Mouse (Mus musculus) bone marrow, adult 2 months (tissue): ENCODE data around the gene Trim31. TPM values are rescaled to one million over a fixed set of nuclear protein-coding genes. Genes with fewer than 3 reads are reported as not detected.

Experiments used
- H3K27ac ChIP-seq: fragments of 200-500 bp; 2 replicates; pipeline ENCODE4 v1.5.1; 2012; ENCODE audit warnings: low read depth, mild to moderate bottlenecking, control low read depth, inconsistent platforms, low read length; ENCODE audit not compliant: control insufficient read depth, poor library complexity, insufficient read depth
- H3K4me1 ChIP-seq: fragments of 200-500 bp; 2 replicates; pipeline ENCODE4 v1.6.1; 2011; ENCODE audit warnings: low read length; ENCODE audit not compliant: control insufficient read depth, insufficient read depth
- H3K4me3 ChIP-seq: fragments of 200-500 bp; replicated peaks from 2 replicates; pipeline ENCODE3; 2011; ENCODE audit warnings: mild to moderate bottlenecking, low read depth, low read length, control low read depth; ENCODE audit not compliant: control insufficient read depth
- CTCF ChIP-seq: fragments of 200-500 bp; IDR thresholded peaks from 2 replicates; pipeline ENCODE4 v1.5.1; 2011; ENCODE audit warnings: low read length, control low read depth; ENCODE audit not compliant: control insufficient read depth, insufficient read depth
- POLR2A ChIP-seq: fragments of 200-500 bp; IDR thresholded peaks from 2 replicates; pipeline ENCODE4 v1.6.1; 2011; ENCODE audit warnings: low read depth, mild to moderate bottlenecking, control low read depth, low read length, borderline replicate concordance; ENCODE audit not compliant: control insufficient read depth
- WGBS: fragments of 180-500 bp; shearing (Covaris S2); methylation state at CpG from one replicate; pipeline ENCODE4 v1.1.7; 2018; 5-methylcytosine and 5-hydroxymethylcytosine counted together
- polyA plus RNA-seq: library from polyadenylated mRNA; stranded (reverse); fragments of >200 nt; gene quantifications from 2 replicates; pipeline ENCODE4 v1.2.4, GENCODE M21; 2011; ENCODE audit warnings: low replicate concordance; ENCODE audit not compliant: missing spikeins, insufficient read depth, insufficient read length

Gene Trim31
- polyA plus RNA-seq, 1 experiment = not detected

- TF ChIP-seq POLR2A = no peak
- no peak for TF ChIP-seq CTCF
- Histone ChIP-seq H3K4me1 (no peaks in the 10 kb centered on the region), H3K4me3 (no peak overlapping the region), H3K27ac (no peak overlapping the region)
- 76% methylated on average over 10 of the region's 10 CpGs for WGBS
Measured at GRCm38 (mm10) chr17:36927496-36928120, 29.7 kb downstream of the Trim31 start.

DNA sequence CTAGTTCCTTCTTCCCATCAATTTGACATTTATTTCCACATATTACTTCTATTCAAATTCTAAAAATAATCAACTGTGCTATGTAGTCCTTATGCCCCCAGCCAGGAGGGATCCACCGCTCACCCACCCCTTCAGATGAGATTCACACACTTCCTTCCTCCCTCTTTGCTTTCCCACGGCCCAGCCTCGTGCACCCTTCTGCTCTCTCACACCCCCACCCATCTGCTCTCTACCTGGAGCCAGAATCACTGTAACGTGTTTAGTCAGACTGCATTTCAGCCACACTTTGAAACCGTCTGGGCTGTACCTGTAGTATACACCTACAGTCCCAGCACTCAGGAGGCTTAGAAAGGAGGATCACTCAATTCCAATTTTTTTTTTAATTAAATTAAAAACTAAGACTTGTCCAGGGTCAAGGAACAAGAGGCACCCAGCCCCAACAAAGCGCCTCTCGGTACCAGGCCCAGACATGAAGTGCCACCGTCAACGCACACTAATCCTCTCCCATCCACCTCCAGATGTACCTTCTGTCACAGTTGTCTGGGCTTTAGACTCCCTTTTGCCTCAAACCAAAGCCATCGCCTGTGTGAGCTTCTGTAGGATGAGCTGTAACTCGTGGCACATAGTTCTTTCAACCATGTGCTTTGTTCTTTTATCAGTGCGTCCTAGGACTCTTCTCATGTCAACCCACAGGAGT lies 31.5 kb downstream of the Trim31 start:
- Histone ChIP-seq H3K4me1 (no peaks in the 10 kb centered on the region), H3K4me3 (no peak overlapping the region), H3K27ac (no peak overlapping the region)
- TF ChIP-seq CTCF (no peak), POLR2A (no peak)
- 65% methylated on average over 12 of the region's 12 CpGs for WGBS

GRCm38 (mm10) chr17:36930233-36930632 lies 32.3 kb downstream of the Trim31 start:
- Histone ChIP-seq H3K4me1 (no peaks in the 10 kb centered on the region), H3K4me3 (no peak overlapping the region), H3K27ac (no peak overlapping the region)
- TF ChIP-seq CTCF (no peak), POLR2A (no peak)
- WGBS = 67% methylated on average over 6 of the region's 6 CpGs

DNA sequence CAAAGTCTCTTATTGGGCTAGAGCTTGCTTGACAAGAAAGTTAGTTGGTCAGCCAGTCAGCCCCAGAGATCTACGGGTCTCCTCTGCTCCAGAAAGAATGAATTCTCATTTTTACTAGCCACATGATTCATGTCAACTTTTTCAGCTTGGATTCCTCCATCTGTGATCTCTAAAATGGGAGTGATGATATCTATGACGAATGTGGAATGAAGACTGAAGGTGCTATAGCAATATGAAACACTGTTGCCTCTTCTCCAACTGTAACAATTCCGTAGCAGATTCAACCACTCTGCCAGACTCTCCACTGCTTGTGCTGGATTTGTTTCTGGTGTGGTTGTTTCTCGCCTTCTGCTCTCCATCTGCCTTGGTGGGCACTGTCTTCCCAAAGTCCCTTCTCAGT lies 33.2 kb downstream of the Trim31 start:
- Histone ChIP-seq H3K4me1 (no peaks in the 10 kb centered on the region), H3K27ac (no peak overlapping the region), H3K4me3 (no peak overlapping the region)
- TF ChIP-seq POLR2A (no peak), CTCF (no peak)
- 78% methylated on average over 4 of the region's 4 CpGs for WGBS

GRCm38 (mm10) chr17:36931806-36932205 lies 33.9 kb downstream of the Trim31 start:
- Histone ChIP-seq H3K27ac (no peak overlapping the region), H3K4me3 (no peak overlapping the region), H3K4me1 (no peaks in the 10 kb centered on the region)
- whole genome bisulfite sequencing = 36% methylated on average over 2 of the region's 2 CpGs
- TF ChIP-seq CTCF (no peak), POLR2A (no peak)

GRCm38 (mm10) chr17:36938056-36938455 lies 40.1 kb downstream of the Trim31 start:
- WGBS = 74% methylated on average over 2 of the region's 2 CpGs
- H3K4me3 ChIP-seq = no peak overlapping the region
- H3K27ac ChIP-seq = no peak overlapping the region
- TF ChIP-seq POLR2A (no peak), CTCF (no peak)
- no peaks in the 10 kb centered on the region for H3K4me1 ChIP-seq

DNA sequence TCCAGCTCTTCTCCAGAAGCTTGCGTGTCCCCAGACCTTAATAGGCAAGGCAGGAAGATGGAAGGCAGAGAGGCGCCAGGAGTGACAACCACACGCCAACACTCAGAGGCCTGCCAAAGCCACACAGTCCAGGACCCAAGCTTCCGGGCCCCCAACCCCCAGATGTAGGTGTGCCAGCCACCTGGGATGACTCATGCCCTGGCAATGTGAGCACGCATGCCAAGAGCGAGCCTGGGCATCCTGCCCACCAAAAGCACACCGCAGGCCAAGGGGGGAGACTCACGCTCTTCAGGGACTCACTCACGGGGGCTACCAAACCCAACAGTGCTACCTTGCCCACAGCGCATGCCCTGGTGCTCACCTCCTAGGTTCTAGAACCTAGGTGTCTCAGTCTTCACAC lies 44.5 kb downstream of the Trim31 start:
- 3% methylated on average over 10 of the region's 10 CpGs for WGBS
- Histone ChIP-seq H3K4me3 (no peak overlapping the region), H3K4me1 (no peaks in the 10 kb centered on the region), H3K27ac (no peak overlapping the region)
- no peak for TF ChIP-seq POLR2A
- no peak for TF ChIP-seq CTCF

DNA sequence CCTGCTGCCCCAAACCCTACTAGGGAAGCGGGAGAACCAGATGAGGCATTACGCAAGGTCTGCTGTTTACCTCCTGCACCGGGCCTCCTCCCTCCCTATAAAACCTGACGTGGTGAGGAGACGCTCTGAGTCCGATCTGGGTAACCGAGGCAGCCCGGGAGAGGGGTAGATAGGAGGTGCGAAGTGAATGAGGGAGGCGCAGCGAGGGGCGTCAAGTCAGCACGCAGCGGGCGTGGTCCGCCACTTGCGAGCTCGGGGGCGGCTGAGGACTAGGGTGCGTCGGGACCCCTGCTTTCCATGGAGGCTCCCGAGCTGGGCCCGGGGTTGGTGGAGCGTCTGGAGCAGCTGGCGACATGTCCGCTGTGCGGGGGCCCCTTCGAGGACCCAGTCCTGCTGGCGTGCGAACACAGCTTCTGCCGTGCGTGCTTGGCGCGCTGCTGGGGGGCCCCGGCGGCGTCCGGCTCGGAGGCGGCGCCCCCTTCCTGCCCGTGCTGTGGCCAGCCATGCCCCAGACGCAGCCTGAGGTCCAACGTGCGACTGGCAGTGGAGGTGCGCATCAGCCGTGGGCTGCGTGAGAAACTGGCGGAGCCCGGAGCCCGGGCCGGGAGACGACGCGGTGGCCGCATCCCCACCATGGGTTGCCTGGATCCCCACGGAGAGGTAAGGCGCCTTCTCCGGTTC lies 45.0 kb downstream of the Trim31 start, which contains the start of gene Rnf39:
Rnf39 (plus strand) TSS at position 128 of the 681 bp plus-strand sequence.
- no peak for TF ChIP-seq POLR2A
- no peak for TF ChIP-seq CTCF
- no peaks in the 10 kb centered on the region for H3K4me1 ChIP-seq
- H3K27ac ChIP-seq = no peak within 1 kb of the TSS
- 2% methylated on average over 59 of the region's 59 CpGs for WGBS
- no peak within 1 kb of the TSS for H3K4me3 ChIP-seq
